Mouse (Mus musculus): ENCODE results near the gene Crygn. TPM values are rescaled to one million over a fixed set of nuclear protein-coding genes. Genes with fewer than 3 reads are reported as not detected.

Gene Crygn
- polyA plus RNA-seq (2015; fragmentation: Nextera tagmentation; extraction: Ambion mirVana), result 2.6 TPM in 1 of 2 replicates, not detected in the other

- H3K4me2 ChIP-seq, result no peak within 1 kb of the TSS
- H3K27ac ChIP-seq, result no peak within 1 kb of the TSS
- H3K4me1 ChIP-seq, result no peaks in the 10 kb centered on the region
- no peak for ATAC-seq (ENCODE audit: insufficient number of reproducible peaks, low FRiP score, low TSS enrichment, low read depth)
- 45% methylated on average over 18 of the region's 18 CpGs for WGBS
- H3K27me3 ChIP-seq, result 0 out of 2 replicates have a peak, but pooled peaks cover 3% of the 10 kb centered on the region
- no peaks in the 10 kb centered on the region for H3K9me3 ChIP-seq
- no peak within 1 kb of the TSS for H3K9ac ChIP-seq
- no peaks in the 10 kb centered on the region for H3K36me3 ChIP-seq
- no peak within 1 kb of the TSS for H3K4me3 ChIP-seq
These were observed at the start of gene Crygn for GRCm38 (mm10) chr5:24757816-24758215. TSS of gene Crygn (minus strand) at chr5:24758008.

- no peaks in the 10 kb centered on the region for H3K27me3 ChIP-seq
- peaks cover 64% of the 10 kb centered on the region for H3K36me3 ChIP-seq
- H3K9me3 ChIP-seq, result no peaks in the 10 kb centered on the region
- 79% methylated on average over 6 of the region's 6 CpGs for WGBS
- H3K27ac ChIP-seq, result no peak overlapping the region
- no peak for ATAC-seq (ENCODE audit: insufficient number of reproducible peaks, low FRiP score, low TSS enrichment, low read depth)
- 0 out of 2 replicates have a peak, but pooled peaks cover 2% of the 10 kb centered on the region for H3K4me1 ChIP-seq
- no peak overlapping the region for H3K4me2 ChIP-seq
- no peak overlapping the region for H3K4me3 ChIP-seq
- H3K9ac ChIP-seq, result no peak overlapping the region
These were observed 47.4 kb upstream of the Crygn start for GRCm38 (mm10) chr5:24805222-24805621.

- no peak for ATAC-seq (ENCODE audit: insufficient number of reproducible peaks, low FRiP score, low TSS enrichment, low read depth)
- no peaks in the 10 kb centered on the region for H3K9me3 ChIP-seq
- no peak overlapping the region for H3K9ac ChIP-seq
- no peak overlapping the region for H3K4me2 ChIP-seq
- peaks cover 62% of the 10 kb centered on the region for H3K36me3 ChIP-seq
- H3K27ac ChIP-seq, result no peak overlapping the region
- H3K4me1 ChIP-seq, result 0 out of 2 replicates have a peak, but pooled peaks cover 2% of the 10 kb centered on the region
- H3K27me3 ChIP-seq, result no peaks in the 10 kb centered on the region
- WGBS, result 87% methylated on average over 8 of the region's 8 CpGs
- H3K4me3 ChIP-seq, result no peak overlapping the region
These were observed 46.9 kb upstream of the Crygn start for GRCm38 (mm10) chr5:24804661-24805060.

- Histone ChIP-seq H3K4me1 (peaks cover 20% of the 10 kb centered on the region), H3K27me3 (no peaks in the 10 kb centered on the region), H3K36me3 (peaks cover 47% of the 10 kb centered on the region), H3K4me2 (no peak overlapping the region), H3K4me3 (no peak overlapping the region), H3K9ac (no peak overlapping the region), H3K9me3 (no peaks in the 10 kb centered on the region), H3K27ac (no peak overlapping the region)
- ATAC-seq (ENCODE audit: insufficient number of reproducible peaks, low FRiP score, low TSS enrichment, low read depth), result no peak
- WGBS, result 54% methylated on average over 6 of the region's 6 CpGs
These were observed 44.2 kb upstream of the Crygn start for GRCm38 (mm10) chr5:24801841-24802624.

- Histone ChIP-seq H3K9me3 (no peaks in the 10 kb centered on the region), H3K4me3 (no peak overlapping the region), H3K9ac (no peak overlapping the region), H3K4me1 (peaks cover 20% of the 10 kb centered on the region), H3K27me3 (no peaks in the 10 kb centered on the region), H3K27ac (no peak overlapping the region), H3K36me3 (peaks cover 31% of the 10 kb centered on the region), H3K4me2 (no peak overlapping the region)
- ATAC-seq (ENCODE audit: insufficient number of reproducible peaks, low FRiP score, low TSS enrichment, low read depth), result no peak
These were observed 42.6 kb upstream of the Crygn start for GRCm38 (mm10) chr5:24800416-24800815.

- H3K27me3 ChIP-seq, result no peaks in the 10 kb centered on the region
- no peak for ATAC-seq (ENCODE audit: insufficient number of reproducible peaks, low FRiP score, low TSS enrichment, low read depth)
- no peak overlapping the region for H3K4me2 ChIP-seq
- no peaks in the 10 kb centered on the region for H3K9me3 ChIP-seq
- peaks cover 15% of the 10 kb centered on the region for H3K36me3 ChIP-seq
- no peak overlapping the region for H3K4me3 ChIP-seq
- H3K9ac ChIP-seq, result no peak overlapping the region
- H3K27ac ChIP-seq, result no peak overlapping the region
- WGBS, result 65% methylated on average over 10 of the region's 10 CpGs
- peaks cover 20% of the 10 kb centered on the region for H3K4me1 ChIP-seq
These were observed 40.8 kb upstream of the Crygn start for GRCm38 (mm10) chr5:24798639-24799038.

- Histone ChIP-seq H3K27me3 (no peaks in the 10 kb centered on the region), H3K9ac (no peak overlapping the region), H3K4me3 (no peak overlapping the region), H3K4me2 (no peak overlapping the region), H3K9me3 (no peaks in the 10 kb centered on the region), H3K36me3 (peaks cover 9% of the 10 kb centered on the region), H3K4me1 (peaks cover 20% of the 10 kb centered on the region), H3K27ac (no peak overlapping the region)
- whole genome bisulfite sequencing, result 15% methylated on average over 7 of the region's 7 CpGs
- ATAC-seq (ENCODE audit: insufficient number of reproducible peaks, low FRiP score, low TSS enrichment, low read depth), result 0 out of 2 replicates have a peak, but pooled peaks have one; percentile 48
These were observed 40.0 kb upstream of the Crygn start for GRCm38 (mm10) chr5:24797858-24798257.

GRCm38 (mm10) chr5:24792961-24793360, 35.2 kb upstream of the Crygn start:
- no peak; the same call in 1 of the 2 replicates for ATAC-seq (ENCODE audit: insufficient number of reproducible peaks, low FRiP score, low TSS enrichment, low read depth)
- Histone ChIP-seq H3K9ac (no peak overlapping the region), H3K9me3 (no peaks in the 10 kb centered on the region), H3K4me1 (peaks cover 9% of the 10 kb centered on the region), H3K36me3 (no peaks in the 10 kb centered on the region), H3K27me3 (no peaks in the 10 kb centered on the region), H3K27ac (no peak overlapping the region), H3K4me3 (no peak overlapping the region), H3K4me2 (no peak overlapping the region)
- WGBS, result 72% methylated on average over 7 of the region's 7 CpGs

GRCm38 (mm10) chr5:24782957-24783356, 25.1 kb upstream of the Crygn start:
- H3K9ac ChIP-seq, result no peak overlapping the region
- 56% methylated on average over 4 of the region's 4 CpGs for WGBS

GRCm38 (mm10) chr5:24781048-24781447, 23.2 kb upstream of the Crygn start:
- 31% methylated on average over 5 of the region's 5 CpGs for WGBS
- H3K4me1 ChIP-seq, result peaks cover 7% of the 10 kb centered on the region; the same call in 1 of the 2 replicates
- H3K36me3 ChIP-seq, result no peaks in the 10 kb centered on the region
- no peak overlapping the region for H3K4me3 ChIP-seq
- H3K9ac ChIP-seq, result no peak overlapping the region
- H3K9me3 ChIP-seq, result no peaks in the 10 kb centered on the region
- no peak for ATAC-seq (ENCODE audit: insufficient number of reproducible peaks, low FRiP score, low TSS enrichment, low read depth)
- H3K27me3 ChIP-seq, result 0 out of 2 replicates have a peak, but pooled peaks cover 5% of the 10 kb centered on the region
- no peak overlapping the region for H3K27ac ChIP-seq
- H3K4me2 ChIP-seq, result no peak overlapping the region

More at GRCm38 (mm10) chr5:24782957-24783356, 25.1 kb upstream of the Crygn start:
- ATAC-seq (ENCODE audit: insufficient number of reproducible peaks, low FRiP score, low TSS enrichment, low read depth), result no peak
- Histone ChIP-seq H3K9me3 (no peaks in the 10 kb centered on the region), H3K4me2 (no peak overlapping the region), H3K27ac (no peak overlapping the region), H3K4me3 (no peak overlapping the region), H3K27me3 (0 out of 2 replicates have a peak, but pooled peaks cover 5% of the 10 kb centered on the region), H3K36me3 (no peaks in the 10 kb centered on the region), H3K4me1 (0 out of 2 replicates have a peak, but pooled peaks cover 4% of the 10 kb centered on the region)

- no peak for ATAC-seq (ENCODE audit: insufficient number of reproducible peaks, low FRiP score, low TSS enrichment, low read depth)
- 0 out of 2 replicates have a peak, but pooled peaks cover 5% of the 10 kb centered on the region for H3K27me3 ChIP-seq
- H3K9ac ChIP-seq, result no peak overlapping the region
- no peak overlapping the region for H3K4me2 ChIP-seq
- H3K36me3 ChIP-seq, result no peaks in the 10 kb centered on the region
- no peak overlapping the region for H3K4me3 ChIP-seq
- peaks cover 7% of the 10 kb centered on the region; the same call in 1 of the 2 replicates for H3K4me1 ChIP-seq
- H3K27ac ChIP-seq, result no peak overlapping the region
- no peaks in the 10 kb centered on the region for H3K9me3 ChIP-seq
- WGBS, result 42% methylated on average over 15 of the region's 15 CpGs
These were observed 22.2 kb upstream of the Crygn start for GRCm38 (mm10) chr5:24779881-24780512.

- Histone ChIP-seq H3K27ac (no peak overlapping the region), H3K9ac (no peak overlapping the region), H3K4me2 (no peak overlapping the region), H3K4me3 (no peak overlapping the region), H3K4me1 (peaks cover 7% of the 10 kb centered on the region; the same call in 1 of the 2 replicates), H3K9me3 (no peaks in the 10 kb centered on the region), H3K27me3 (0 out of 2 replicates have a peak, but pooled peaks cover 5% of the 10 kb centered on the region), H3K36me3 (no peaks in the 10 kb centered on the region)
- ATAC-seq (ENCODE audit: insufficient number of reproducible peaks, low FRiP score, low TSS enrichment, low read depth), result no peak
These were observed 21.5 kb upstream of the Crygn start for GRCm38 (mm10) chr5:24779321-24779720.
